Mouse (Mus musculus): Measurements from ENCODE around the gene Rheb. TPM values are rescaled to one million over a fixed set of nuclear protein-coding genes. Genes with fewer than 3 reads are reported as not detected.
"Not testable (repeated sequence)": the region's sequence is repeated elsewhere in the genome, so short reads cannot be mapped to it uniquely, and the experiment has no call there.

The Rheb gene
- polyA plus RNA-seq, 1 experiment from 2014 or later: 201 TPM

DNA sequence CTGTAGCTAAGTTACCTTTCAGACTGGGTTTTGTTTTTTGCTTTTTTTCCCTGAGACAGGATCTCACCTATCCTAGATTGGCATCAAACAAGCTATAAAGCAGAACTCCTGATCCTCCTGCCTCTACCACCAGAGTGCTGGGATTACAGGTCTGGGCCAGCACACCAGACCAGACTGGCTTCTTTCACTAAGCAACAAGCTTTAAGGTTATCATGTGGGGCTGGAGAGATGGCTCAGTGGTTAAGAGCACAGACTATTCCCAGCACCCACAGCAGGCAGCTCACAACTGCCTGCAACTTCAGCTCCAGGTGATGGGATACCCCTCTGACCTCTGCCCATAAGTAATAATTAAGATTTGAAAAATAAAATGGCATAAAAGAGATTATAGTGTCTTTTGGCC, 63.1 kb downstream of the Rheb start:
- Histone ChIP-seq H3K27ac (no peak overlapping the region), H3K36me3 (no peaks in the 10 kb centered on the region), H3K4me3 (no peak overlapping the region), H3K9ac (no peak overlapping the region), H3K27me3 (no peaks in the 10 kb centered on the region; the same call in 1 of the 2 replicates), H3K4me2 (no peak overlapping the region), H3K4me1 (no peaks in the 10 kb centered on the region), H3K9me3 (no peaks in the 10 kb centered on the region)
- no peak for ATAC-seq (ENCODE audit: borderline replicate concordance, extremely low read depth, low FRiP score, low TSS enrichment)

- peak overlapping the region; percentile 6; the same call in 1 of the 2 replicates for H3K4me2 ChIP-seq
- H3K4me1 ChIP-seq: no peaks in the 10 kb centered on the region
- no peak overlapping the region for H3K4me3 ChIP-seq
- ATAC-seq (ENCODE audit: borderline replicate concordance, extremely low read depth, low FRiP score, low TSS enrichment): no peak
- H3K27me3 ChIP-seq: no peaks in the 10 kb centered on the region; the same call in 1 of the 2 replicates
- WGBS: 47% methylated on average over 13 of the region's 13 CpGs
- H3K27ac ChIP-seq: no peak overlapping the region
- no peak overlapping the region for H3K9ac ChIP-seq
- H3K36me3 ChIP-seq: no peaks in the 10 kb centered on the region
- no peaks in the 10 kb centered on the region for H3K9me3 ChIP-seq
Observed at GRCm38 (mm10) chr5:24778843-24779140, 63.6 kb downstream of the Rheb start.

DNA sequence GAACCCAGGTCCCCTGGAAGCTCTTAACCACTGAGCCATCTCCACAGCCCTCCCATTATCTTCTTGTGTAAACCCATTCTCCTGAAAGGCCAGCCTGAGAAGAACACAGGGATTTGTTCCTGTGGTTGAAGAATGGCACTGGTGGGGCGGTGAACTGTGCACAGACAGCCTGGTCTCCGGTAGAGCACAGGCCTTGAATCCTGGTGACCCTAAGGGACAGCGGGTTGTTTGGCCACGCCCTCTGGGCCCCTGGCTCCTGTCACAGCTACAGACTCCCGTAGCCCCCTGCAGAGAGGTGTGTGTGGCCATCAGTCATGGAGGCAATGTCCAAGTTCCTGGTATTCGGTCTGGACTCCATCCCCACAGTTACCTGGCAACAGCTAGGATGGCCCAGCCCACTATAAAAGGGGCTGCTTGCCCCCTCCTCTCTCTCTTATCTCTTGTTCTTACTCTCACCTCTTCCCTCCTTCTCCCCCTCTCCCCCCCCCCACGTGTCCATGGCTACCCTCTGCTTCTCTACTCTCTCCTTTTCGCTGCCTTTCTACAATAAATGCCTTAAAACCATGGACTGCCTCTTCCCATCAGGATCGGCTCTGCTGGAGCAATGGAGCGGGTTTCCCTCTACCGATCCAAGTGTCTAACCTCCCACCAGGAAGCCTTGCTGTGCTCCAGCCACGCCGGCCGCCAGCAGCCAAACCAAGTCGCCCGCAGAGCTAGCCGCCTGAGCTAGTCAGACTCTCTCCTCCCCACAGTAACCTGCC, 64.2 kb downstream of the Rheb start:
- Histone ChIP-seq H3K36me3 (no peaks in the 10 kb centered on the region), H3K4me3 (no peak overlapping the region), H3K27ac (no peak overlapping the region), H3K4me1 (no peaks in the 10 kb centered on the region), H3K27me3 (no peaks in the 10 kb centered on the region; the same call in 1 of the 2 replicates), H3K9me3 (no peaks in the 10 kb centered on the region), H3K4me2 (peak overlapping the region; percentile 6), H3K9ac (no peak overlapping the region)
- ATAC-seq (ENCODE audit: borderline replicate concordance, extremely low read depth, low FRiP score, low TSS enrichment): no peak
- 23% methylated on average over 17 of the region's 17 CpGs for WGBS

DNA sequence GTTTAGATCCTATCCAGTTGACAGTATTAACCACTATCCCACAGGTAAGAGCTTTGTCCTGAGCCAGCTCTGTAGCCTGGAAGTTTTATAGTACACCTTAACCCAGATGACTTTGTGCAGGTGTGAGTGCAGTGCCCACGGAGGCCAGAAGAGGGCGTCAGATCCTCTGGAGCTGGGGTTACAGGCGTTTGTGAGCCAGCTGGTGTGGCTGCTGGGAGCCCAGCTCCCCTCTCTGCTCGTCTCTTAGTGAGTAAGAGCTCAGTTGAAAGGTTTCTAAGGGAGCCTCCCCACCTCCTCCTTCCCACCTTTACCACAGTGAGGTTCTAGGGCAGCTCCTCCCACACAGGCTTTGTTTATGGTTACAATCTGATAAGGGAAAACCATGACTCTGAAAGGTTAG, 65.7 kb downstream of the Rheb start:
- no peaks in the 10 kb centered on the region for H3K4me1 ChIP-seq

GRCm38 (mm10) chr5:24774549-24774948, 67.9 kb downstream of the Rheb start:
- not testable (repeated sequence) for H3K4me1 ChIP-seq; H3K9ac ChIP-seq; H3K27ac ChIP-seq; H3K36me3 ChIP-seq; H3K9me3 ChIP-seq; H3K4me3 ChIP-seq; ATAC-seq (ENCODE audit: borderline replicate concordance, extremely low read depth, low FRiP score, low TSS enrichment); H3K4me2 ChIP-seq; H3K27me3 ChIP-seq
- 84% methylated on average over 16 of the region's 16 CpGs for WGBS

More for the DNA sequence above, 65.7 kb downstream of the Rheb start:
- WGBS: 62% methylated on average over 4 of the region's 4 CpGs
- H3K27me3 ChIP-seq: no peaks in the 10 kb centered on the region; the same call in 1 of the 2 replicates
- H3K4me2 ChIP-seq: no peak overlapping the region
- H3K36me3 ChIP-seq: no peaks in the 10 kb centered on the region
- no peak overlapping the region for H3K9ac ChIP-seq
- no peak overlapping the region for H3K4me3 ChIP-seq
- ATAC-seq (ENCODE audit: borderline replicate concordance, extremely low read depth, low FRiP score, low TSS enrichment): no peak
- no peaks in the 10 kb centered on the region for H3K9me3 ChIP-seq
- H3K27ac ChIP-seq: no peak overlapping the region

- H3K4me1 ChIP-seq: 0 out of 2 replicates have a peak, but pooled peaks cover 12% of the 10 kb centered on the region
- ATAC-seq (ENCODE audit: borderline replicate concordance, extremely low read depth, low FRiP score, low TSS enrichment): no peak
- no peak within 1 kb of the TSS for H3K27ac ChIP-seq
- no peak within 1 kb of the TSS for H3K9ac ChIP-seq
- no peaks in the 10 kb centered on the region for H3K36me3 ChIP-seq
- no peaks in the 10 kb centered on the region for H3K27me3 ChIP-seq
- no peak within 1 kb of the TSS for H3K4me3 ChIP-seq
- H3K9me3 ChIP-seq: no peaks in the 10 kb centered on the region
- H3K4me2 ChIP-seq: no peak within 1 kb of the TSS
- WGBS: 40% methylated on average over 18 of the region's 18 CpGs
Observed at GRCm38 (mm10) chr5:24757816-24758215, 84.6 kb downstream of the Rheb start, which contains the start of gene Crygn. TSS of gene Crygn (minus strand) at chr5:24758008.

DNA sequence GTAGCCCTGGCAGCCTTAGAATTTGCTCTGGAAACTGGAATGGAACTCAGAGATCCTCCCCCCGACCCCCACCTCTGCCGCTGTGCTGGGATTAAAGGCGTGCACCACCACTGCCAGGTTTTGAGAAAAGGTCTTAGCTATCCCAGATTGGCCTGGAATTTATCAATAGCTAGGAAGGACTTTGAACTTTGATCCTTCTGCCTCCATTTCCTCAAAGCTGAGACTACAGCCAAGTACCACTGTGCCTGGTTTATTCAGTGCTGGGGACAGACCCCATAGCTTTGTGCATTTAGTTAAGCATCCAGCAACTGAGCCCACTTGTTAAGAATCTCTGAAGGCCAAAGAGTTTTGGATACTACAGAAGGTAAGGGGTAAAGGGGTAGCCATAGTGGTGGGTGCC, 85.5 kb downstream of the Rheb start:
- Histone ChIP-seq H3K4me2 (no peak overlapping the region), H3K36me3 (no peaks in the 10 kb centered on the region), H3K27ac (no peak overlapping the region), H3K4me1 (peaks cover 19% of the 10 kb centered on the region), H3K4me3 (no peak overlapping the region), H3K9me3 (no peaks in the 10 kb centered on the region), H3K27me3 (no peaks in the 10 kb centered on the region), H3K9ac (no peak overlapping the region)
- WGBS: 66% methylated on average over 3 of the region's 3 CpGs
- no peak for ATAC-seq (ENCODE audit: borderline replicate concordance, extremely low read depth, low FRiP score, low TSS enrichment)

Other genes starting within 250 kb of the Rheb start
- 28.5 and 29.7 TPM in 2 replicates for gene Smarcd3, start 218.2 kb downstream of the Rheb start, polyA plus RNA-seq (2015; fragmentation: Nextera tagmentation; extraction: Ambion mirVana)
- 33.5 and 33.9 TPM in 2 replicates for gene Nub1, start 157.1 kb downstream of the Rheb start, polyA plus RNA-seq (2015; fragmentation: Nextera tagmentation; extraction: Ambion mirVana)
- gene Wdr86, start 111.9 kb downstream of the Rheb start, polyA plus RNA-seq (2015; fragmentation: Nextera tagmentation; extraction: Ambion mirVana): 36.3 and 37.2 TPM in 2 replicates
- gene Crygn, start 84.6 kb downstream of the Rheb start, polyA plus RNA-seq (2015; fragmentation: Nextera tagmentation; extraction: Ambion mirVana): 2.0 and 2.2 TPM in 2 replicates

Data from lung, embryonic 15.5 days (tissue).